Mouse (Mus musculus) thymus, postnatal 36 days (tissue): ENCODE measurements around the gene Ints1.
A peak's percentile ranks its signal among the peaks of the same experiment; 100 is the strongest.

ENCODE experiments used
- DNase-seq, 2 experiments: peaks; one replicate each; pipeline ENCODE4 v3.0.0; 2022; ENCODE audit warnings: mixed read lengths in 2 of 2

Ints1 gene

GRCm38 (mm10) chr5:139799801-139800590, 24.5 kb upstream of the Ints1 start:
- DNase-seq, result no peak

DNA sequence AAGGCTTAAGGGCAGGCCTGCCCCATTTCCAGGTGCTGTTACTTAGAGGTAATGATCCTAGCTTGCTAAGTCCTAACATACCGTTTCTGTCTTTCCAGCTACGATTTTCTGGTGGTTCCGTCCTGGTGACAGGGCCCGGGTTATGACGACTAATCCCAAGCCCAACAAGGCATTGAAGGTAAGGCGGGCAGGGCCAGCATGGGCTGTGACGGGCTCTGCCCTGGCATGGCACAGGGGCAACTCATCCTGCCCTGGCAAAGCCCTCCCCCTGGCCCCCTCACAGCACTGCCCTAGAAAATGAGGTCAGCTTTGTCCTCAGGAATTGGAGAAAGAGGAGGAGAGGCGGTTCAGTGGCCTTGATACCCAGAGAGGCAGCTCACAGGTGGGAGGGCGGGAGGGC, 23.6 kb upstream of the Ints1 start:
- no peak for DNase-seq

DNA sequence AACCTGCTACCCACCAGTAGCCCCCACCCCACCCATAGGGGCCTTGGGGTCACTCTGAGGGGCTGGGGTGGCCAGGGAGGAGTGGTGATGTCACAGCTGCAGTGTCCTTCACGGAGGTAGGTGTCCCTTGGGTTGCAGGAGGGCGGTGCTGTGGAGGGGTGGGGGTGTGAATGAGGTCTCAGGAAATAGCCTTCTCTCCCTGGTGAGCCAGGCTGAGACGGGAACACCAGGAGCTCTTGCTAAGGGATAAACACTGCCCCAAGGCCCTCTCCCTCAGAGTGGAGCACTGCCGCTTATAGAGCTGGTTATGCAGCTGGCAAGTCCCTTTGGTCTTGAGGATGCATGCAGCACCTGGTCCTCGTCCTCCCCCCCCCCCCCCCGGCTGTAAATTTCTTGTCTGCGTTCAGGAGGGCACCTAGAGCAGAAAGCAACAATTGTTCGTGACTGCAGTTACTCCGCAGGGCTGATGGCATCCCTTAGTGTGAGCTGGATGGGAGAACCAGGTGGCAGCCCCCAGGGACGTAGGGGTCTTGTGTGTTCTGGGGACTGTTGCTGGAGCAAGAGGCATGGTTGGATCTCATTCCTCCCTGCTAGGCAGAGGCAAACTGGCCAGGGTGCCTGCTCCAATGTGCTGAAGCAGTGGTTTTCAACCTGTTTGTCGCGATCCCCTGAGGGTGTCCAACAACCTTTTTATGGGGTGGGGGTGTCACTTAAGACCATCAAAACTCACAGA, 22.9 kb upstream of the Ints1 start:
- no peak for DNase-seq

GRCm38 (mm10) chr5:139797473-139798167, 22.1 kb upstream of the Ints1 start:
- DNase-seq, result no peak

DNA sequence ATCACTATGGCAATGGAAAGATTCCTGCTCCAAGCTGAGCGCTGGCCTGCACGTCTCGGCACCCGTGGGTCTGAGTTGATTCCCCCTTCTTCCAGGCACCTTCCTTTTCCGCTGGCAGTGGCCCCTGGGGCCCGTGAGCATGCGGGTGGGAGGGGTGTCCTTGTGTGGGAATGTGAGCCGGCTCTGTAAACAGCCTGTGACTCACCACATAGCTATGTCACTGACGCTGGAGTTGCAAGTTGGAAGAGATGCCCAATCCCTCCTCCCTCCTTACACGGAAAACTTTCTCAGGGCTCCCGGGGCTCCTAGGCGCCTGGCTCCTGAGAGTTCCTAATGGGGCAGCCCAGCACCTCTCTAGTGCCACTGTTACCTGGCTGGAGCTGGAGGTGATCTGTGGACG, 21.4 kb upstream of the Ints1 start:
- no peak for DNase-seq

GRCm38 (mm10) chr5:139796001-139796620, 20.6 kb upstream of the Ints1 start:
- no peak for DNase-seq

DNA sequence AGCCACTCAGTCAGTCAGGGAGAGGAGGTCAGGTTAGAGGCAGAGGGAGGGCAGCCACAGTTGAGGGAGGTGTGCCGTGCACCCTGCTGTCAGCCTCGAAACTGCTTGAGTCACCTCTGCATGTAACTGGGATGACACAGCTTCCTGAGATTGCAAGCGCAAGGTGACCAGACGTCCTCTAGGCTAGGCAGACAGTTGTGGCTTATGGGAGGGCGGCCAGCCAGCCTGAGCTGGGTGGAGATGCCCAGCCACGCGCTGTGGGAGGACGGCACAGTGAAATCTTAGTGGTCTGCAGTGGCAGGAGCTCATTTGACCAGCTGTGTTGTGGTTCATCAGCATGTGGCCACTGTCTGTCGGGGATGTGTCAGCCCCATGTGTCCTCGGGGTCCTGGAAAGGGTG, 19.5 kb upstream of the Ints1 start:
- DNase-seq, result no peak

DNA sequence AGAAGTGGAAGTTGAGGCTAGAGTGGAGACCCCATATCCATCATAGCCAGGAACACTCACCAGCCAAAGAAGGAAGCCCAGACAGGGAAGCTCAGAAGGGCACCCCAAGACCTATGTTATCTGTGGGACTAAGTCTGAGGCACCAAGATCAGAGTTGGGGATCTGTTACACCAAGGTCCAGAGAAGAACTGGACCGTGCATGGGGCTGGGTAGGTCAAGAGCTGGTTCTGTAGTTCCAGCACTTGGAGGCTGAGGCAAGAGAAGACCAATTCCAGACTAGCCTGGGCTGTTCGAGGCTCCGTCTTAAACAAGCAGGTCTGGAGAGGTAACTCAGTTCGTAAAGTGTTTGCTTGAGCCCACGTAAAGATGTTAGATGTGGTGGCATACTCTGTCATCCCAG, 18.7 kb upstream of the Ints1 start:
- DNase-seq, result no peak

DNA sequence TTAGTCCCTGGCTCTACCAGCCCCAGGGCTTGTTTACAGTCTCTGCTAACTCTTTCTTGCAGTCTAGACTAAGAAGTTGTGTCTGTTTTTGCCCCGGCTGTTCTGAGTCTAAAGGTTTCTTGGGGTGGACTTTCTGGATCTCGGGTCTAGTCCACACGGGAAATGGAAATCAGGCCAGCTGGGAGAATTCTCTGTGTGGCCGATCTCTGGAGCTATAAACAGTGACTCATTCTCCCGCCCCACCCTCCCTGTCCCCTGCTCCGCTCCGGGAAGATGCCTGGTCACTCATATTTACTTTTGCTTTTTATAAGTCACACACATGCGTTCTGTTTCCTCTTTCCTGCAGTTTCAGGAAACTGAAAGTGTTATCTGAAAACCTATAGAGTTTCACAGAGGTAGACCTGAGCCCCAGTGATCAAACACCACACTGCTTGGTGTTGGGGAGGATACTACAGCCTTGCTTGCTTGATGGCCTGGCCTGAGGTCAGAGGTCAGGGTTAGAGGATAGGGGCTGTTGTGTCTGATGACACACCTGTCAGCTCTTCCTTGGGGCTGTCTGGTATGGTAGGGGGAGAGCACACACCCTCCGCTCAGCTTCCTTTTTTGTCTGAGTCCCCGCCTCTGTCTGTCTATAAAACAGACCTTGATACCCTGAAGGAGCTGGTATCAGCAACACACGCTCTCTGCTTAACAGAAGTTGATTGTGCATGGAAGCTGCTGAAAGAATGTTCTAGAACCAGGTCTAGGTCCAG, 18.0 kb upstream of the Ints1 start:
- no peak for DNase-seq

DNA sequence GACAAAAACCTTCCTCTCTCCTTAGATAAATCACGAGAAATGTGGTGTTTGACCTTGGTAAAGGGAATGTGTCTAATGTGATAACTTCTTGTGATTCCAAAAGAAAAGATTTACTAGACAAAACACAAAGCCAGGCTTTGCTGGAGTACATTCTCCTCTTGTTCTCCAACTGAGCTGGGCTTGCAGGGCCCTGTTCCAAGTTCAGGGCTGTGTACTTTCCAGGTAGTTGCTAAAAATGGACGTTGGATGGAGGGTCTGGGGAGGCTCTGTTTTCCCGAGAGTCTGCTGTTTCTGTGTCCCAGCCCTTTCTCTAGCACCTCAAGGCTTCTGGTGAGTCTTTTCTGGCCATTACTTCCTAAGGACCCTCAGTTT, 17.5 kb upstream of the Ints1 start:
- no peak for DNase-seq

DNA sequence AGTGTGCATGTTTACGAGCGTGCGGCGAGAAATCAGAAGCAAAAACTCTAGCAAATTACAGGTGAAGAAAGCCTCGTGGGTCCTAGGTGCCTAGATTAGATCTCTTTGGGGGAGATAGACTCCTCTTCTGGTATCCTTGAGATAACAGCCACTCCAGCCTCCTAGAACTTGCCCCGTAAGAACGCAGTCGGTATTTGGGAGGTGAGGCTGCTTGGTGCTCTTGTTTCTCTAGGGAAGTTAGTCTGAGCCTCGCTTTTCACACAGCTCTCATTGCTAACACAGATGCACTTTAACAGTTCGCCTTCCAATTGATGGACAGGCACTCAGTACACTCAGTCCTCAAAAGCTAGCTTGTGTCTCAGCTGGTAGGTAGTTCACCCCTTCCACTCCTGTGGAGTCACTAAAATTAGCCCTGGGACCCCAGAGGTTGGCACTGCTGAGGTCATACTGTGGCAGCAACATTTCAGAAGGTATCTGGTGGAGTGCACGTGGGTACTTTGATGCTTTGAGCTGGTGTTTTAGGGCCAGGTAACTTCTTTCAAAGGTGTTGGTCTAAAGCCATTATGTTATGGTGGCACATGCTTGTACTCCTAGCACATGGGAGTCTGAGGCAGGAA, 16.8 kb upstream of the Ints1 start:
- DNase-seq, result no peak

DNA sequence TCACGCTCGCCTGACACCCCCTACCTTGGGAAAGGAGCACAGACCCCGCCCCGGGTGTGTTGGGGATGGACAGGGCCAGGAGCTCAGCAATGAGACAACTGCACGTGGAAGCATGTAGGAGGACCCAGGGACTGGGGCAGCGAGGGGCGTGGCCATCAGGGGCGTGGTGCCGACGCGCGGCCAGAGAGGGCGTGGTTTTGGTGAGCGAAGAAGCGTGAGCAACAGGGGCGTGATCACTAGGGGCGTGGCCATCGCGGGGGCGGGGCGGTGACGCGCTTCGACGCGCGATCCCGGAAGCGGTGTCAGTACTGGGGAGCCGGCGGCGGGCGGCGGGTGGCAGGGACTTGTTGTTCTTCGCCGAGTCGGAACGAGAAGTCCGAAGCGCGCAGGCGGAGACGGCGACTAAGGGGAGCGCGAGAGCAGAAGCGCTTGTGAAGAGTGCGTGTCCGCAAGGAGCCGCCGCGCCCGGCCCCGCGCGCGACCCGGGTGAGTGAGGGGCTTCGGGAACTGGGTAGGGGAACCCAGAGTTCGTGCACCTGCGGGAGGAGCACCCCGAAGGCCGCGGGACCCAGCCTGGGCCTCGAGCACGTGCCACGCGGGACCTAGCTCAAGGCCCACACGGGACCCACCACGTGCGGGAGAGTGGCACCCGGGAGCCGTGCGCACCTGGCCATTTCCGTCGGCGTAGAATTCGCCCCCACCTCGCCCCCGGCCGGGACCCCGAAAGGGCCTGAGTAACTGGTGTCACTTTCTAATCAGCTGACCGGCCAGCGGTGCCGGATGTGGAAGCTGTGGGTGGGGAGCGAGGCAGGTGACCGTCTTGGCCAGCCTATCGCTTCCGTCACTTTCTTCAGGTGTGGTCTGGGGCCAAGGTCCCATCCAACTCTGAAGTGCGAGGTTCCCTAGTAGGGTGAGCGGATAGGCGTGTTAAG, 16.0 kb upstream of the Ints1 start, which contains the start of gene Mafk:
Gene Mafk (plus strand): TSS at position 287 of the 932 bp plus-strand sequence.
- peak; percentile 98 to 99 for DNase-seq

GRCm38 (mm10) chr5:139789466-139789865, 14.0 kb upstream of the Ints1 start:
- DNase-seq, result no peak

GRCm38 (mm10) chr5:139781406-139781805, 5.9 kb upstream of the Ints1 start:
- no peak for DNase-seq

DNA sequence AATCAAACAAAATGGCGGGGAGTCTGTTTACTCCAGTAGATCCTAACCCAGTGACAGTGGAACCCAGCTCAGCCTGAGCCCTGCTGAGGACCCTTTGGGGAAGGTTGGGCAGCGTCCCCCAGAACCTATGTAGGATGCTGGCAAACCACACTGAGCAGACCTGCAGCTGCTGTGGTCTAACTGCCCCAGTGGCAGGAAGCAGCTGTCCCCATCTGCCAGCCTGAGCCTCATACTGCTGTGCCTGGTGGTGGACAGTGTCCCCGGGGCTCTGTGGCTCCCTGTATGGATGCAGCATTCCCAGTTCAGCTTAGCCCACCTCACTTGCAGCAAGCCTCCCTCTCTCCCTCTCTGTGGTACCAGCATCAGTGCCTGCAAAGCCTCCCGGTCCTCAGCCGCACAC, 1.5 kb upstream of the Ints1 start:
- peak; percentile 67 to 80 for DNase-seq

GRCm38 (mm10) chr5:139768216-139768615, 7.3 kb downstream of the Ints1 start:
- DNase-seq, result no peak

DNA sequence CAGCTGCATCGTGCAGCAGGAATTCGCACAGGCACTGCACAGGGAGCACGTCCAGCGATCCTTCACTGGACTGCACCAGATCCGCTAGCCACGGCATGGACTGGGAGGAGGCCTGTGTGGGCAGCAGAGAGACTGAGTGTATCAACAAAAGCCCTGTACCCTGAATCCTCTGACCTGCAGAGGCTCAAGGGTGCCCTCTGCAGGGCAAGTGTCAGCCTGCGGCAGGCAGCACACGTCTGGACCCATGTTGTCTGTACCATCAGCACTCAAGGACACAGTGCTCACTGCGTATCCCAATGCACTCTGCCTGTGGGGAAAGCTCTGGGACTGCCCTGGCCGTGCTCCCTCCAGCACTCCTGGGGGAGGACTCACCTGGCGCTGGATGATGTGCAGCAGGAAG, 11.2 kb downstream of the Ints1 start:
- peak in 1 of 2 experiments; percentile 35 for DNase-seq

- no peak for DNase-seq
These were observed 17.4 kb downstream of the Ints1 start for GRCm38 (mm10) chr5:139758096-139758495.

GRCm38 (mm10) chr5:139756586-139756985, 18.9 kb downstream of the Ints1 start:
- no peak for DNase-seq

DNA sequence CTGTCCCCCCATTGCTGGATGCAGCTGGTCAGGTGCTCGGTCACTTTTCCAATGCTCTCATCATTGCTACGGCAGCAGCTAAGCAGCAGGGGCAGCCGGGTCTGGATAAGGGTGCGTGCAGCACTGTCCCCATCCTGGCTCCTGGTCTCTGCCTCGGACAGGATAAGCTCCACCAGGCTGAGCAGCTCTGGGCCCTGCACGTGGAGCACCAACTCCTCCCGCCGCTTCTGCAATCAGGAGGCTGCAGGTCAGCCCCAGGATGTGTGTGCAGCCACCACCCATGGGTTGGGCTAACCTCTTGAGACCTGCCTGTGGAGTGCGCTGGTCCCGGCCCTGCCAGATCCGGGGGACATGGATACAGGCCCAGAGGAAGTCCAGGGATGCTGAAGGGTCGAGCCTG, 19.3 kb downstream of the Ints1 start:
- no peak for DNase-seq

DNA sequence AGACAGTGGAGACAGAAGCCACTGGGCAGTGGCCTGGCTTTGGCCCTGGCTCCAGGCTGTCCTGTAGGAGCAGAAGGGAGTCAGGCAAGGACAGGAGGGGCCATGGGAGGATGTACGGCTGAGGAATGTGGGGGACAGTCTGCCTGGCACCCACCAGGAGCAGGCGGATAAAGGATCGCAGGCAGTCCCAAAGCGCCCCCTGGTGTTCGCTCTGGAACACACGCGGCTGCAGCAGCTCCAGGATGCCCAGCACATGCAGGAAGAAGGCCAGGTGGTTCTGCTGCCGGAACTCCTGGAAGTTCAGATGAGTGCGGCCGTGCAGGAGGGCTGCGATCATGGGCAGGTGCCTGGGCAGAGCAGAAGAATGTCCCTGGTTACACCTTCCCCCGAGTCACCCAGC, 20.7 kb downstream of the Ints1 start:
- peak; percentile 40 to 43 for DNase-seq
